Mouse (Mus musculus) layer of hippocampus, postnatal 25 days (tissue): Measurements from ENCODE around the gene Gnai3. TPM values are rescaled to one million over a fixed set of nuclear protein-coding genes. Genes with fewer than 3 reads are reported as not detected.
A peak's percentile ranks its signal among the peaks of the same experiment; 100 is the strongest.

ENCODE experiments used
- DNase-seq, 2 experiments: peaks; one replicate each; pipeline ENCODE4 v3.0.0; 2022; ENCODE audit warnings: mixed read lengths in 2 of 2, low spot score in 1 of 2; ENCODE audit errors: extremely low spot score in 1 of 2
- total RNA-seq, 2 experiments: library from RNA; stranded (reverse); gene quantifications; 2 replicates each; pipeline ENCODE4 v1.2.3; 2021

Gnai3 gene
- total RNA-seq = 10 to 100 TPM; 31.6 to 31.9 TPM

DNA sequence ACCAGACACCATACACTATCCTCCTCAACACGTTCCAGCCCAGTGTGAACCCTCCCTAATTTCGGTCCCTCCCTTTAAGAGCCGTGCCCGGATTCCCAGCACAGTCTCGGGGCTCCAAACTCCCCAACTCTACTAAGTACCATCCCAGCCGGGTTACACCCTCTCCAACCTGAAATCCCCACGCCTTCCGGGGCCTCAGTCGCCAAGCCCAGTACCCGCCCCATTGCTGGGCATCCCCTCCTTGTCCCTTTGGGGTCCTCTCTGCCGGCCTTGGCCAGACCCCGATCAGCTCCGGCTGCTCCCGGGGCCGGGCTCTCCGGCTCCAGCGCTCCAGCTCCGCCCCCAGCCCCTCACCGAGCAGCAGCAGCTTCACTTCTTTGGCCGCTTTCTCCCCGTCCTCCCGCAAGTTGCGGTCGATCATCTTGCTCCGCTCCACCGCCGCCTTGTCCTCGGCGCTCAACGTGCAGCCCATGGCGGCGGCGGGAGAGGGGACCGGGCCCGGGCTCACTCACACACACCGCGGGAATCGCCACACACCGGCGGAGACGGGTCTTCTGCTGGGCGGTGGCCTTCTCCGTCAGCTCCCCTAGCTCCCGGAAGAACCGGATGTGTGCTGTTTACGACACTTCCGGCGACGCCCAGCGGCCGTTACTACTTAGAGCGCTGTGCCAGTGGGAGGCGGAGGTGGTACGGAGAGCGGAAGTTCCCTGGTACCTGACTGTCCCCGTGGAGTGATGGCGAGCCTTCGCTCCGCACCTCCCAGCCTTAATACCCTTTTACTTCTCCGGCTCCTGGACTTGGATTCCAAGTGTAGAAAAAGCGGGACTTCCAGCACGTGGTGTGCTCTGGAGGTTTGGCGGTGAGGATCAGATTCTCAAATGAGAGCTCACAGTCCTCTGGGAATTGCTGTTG, at the start of gene Gnai3:
Gene Gnai3 (minus strand): TSS at position 613 of the 912 bp plus-strand sequence.
- peak; percentile 82 to 90 for DNase-seq

DNA sequence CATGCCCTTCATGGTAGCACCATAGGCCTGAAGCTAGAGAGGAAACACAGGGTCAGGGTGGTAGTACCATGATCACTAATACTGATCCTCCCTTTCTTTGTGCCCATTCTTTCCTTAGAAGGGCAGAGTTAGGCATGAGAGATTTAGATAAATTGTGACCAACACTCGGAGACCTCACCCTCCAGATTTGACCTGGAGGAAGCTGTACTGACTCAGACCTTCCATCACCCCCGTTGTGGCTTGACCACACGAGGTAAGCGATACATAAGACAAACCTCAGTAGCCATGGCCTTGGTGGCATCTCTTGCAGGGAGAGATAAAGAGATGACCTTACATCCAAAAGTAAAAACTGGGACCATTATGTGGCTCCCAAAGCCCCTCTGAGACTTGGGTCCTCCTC, 49.3 kb upstream of the Gnai3 start:
- no peak for DNase-seq

DNA sequence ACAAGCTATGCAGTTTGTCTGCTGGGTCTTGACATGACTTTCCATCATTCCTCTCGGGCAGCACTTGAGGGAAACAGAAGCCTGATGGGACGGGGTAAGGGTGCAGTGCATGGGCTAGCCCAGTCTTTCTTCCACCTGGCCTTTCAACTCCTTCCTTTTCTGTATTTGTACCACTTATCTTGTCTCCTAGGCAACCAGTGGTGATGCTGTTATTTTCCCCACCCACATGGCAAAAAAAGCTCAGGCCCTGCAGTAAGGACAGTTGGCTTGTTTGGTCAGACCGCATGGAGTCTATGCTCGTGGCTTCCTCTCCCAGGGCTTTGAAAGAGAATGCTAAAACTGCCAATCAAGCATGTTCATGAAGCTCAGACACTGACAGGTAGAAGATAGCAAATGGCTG, 47.7 kb upstream of the Gnai3 start:
- no peak for DNase-seq

DNA sequence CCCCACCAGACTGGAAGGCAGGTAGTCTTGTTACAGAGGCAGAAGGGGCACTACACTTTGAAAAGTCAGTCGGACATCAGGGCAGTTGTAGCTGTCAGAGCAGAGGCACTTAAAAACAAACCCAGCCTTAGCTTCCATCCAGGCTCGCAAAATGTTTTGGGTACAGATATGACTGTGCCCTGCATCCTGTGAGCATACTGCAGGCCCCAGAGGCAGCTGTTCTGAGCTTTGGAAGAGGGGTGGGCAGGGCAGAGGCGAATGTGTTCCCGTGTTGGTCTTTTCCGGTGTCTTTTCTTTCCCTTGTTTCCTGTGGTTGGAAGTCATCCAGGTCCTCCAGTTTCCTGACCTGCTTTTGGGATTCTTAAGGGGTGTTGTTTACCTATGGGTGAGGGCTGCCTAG, 44.0 kb upstream of the Gnai3 start:
- DNase-seq = no peak

DNA sequence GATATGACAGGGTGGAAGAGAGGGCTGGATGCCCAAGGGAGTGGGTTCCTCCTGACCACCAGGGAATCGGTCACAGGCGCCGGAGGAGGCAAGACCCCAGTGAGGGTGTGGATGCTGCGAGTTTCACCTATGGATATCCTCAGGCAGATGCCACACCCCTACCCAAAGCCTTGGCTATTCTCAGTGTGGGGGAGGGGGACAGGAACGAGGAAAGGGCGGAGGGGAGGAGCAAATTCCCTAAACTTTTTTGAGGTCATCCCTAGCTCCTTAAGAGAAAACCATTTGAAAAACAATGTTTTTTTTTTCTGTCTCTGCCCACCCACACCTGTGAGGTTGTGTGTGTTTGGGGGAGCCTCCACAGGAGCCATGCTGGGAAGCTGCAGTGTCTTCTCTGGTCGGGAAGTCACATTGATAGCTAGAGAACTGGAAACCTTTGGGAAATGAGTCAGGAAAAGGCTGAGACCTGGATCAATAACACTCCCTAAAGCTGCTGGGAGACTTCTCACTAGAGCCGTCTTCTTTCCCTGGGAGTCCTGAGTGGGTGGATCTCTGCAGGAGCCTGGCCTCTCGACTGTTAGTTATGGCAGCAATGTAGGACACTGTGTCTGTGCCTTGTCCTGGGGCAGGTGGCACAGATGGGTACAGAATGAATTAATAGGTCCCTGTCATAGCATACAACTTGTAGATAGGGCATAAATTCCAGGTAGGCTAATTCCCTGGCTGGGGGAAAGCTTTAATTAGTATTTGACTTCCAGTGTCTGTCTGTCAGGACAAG, 43.0 kb upstream of the Gnai3 start:
- peak in 1 of 2 experiments; percentile 5 for DNase-seq

DNA sequence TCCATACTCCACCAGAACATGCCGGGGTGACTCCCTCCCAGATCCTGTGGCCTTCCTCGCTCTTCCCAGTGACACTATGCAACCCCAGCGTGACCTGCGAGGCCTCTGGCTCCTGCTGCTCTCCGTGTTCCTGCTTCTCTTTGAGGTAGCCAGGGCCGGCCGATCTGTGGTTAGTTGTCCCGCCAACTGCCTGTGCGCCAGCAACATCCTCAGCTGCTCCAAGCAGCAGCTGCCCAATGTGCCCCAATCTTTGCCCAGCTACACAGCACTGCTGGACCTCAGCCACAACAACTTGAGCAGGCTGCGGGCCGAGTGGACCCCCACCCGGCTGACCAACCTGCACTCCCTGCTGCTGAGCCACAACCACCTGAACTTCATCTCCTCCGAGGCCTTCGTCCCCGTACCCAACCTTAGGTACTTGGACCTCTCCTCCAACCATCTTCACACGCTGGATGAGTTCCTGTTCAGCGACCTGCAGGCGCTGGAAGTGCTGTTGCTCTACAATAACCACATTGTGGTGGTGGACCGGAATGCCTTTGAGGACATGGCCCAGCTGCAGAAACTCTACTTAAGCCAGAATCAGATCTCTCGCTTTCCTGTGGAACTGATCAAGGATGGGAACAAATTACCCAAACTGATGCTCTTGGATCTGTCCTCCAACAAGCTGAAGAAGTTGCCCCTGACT, 41.3 kb upstream of the Gnai3 start:
- DNase-seq = peak in 1 of 2 experiments; percentile 7

DNA sequence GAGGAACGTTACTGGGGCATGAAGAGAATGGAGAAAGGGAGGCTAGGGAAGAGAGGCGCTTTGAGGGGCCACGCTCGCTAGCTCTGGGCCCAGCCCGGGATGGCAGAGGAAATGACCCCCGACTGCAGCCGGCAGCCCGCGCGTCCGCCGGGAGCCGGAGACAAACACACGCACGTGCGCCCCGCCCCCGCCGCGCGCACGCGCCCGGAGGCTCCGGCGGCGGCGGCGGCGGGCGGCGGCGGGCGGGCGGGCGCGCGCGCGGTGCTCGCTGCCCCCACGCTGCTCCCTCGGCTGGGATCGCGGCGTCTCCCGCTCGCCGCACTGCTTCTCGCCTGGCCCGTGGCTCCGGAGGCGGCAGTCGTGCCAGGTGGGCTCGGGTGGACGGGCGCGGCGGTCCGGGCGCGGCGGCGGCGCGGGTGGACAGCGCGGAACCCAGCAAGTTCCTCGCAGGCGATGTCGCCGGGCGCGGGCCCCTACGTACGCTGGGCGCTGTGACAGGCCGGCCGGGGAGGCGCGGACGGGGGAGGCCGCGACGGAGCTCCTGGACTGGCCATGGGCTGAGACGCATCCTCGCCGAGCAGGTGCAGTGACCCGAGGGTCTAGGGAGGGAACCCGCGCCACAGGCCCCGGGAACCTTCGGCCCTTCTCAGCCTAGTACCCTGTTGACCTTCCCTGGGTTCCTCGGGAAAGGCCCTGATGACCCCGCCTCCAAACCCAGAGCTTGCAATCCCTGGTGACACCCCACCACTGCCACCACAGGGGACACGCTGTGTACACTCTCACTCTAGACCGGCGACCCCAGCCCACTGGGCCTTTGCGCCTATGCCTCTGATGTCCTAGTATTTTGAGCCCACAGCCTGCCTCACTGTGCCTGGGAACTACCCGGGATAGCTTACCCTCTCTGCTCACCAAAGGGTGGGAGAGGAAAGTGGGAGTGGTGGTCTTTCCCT, 40.4 kb upstream of the Gnai3 start, which contains the start of gene Amigo1:
Gene Amigo1 (plus strand): TSS at position 238 of the 950 bp plus-strand sequence.
- peak in 1 of 2 experiments; percentile 44 for DNase-seq

DNA sequence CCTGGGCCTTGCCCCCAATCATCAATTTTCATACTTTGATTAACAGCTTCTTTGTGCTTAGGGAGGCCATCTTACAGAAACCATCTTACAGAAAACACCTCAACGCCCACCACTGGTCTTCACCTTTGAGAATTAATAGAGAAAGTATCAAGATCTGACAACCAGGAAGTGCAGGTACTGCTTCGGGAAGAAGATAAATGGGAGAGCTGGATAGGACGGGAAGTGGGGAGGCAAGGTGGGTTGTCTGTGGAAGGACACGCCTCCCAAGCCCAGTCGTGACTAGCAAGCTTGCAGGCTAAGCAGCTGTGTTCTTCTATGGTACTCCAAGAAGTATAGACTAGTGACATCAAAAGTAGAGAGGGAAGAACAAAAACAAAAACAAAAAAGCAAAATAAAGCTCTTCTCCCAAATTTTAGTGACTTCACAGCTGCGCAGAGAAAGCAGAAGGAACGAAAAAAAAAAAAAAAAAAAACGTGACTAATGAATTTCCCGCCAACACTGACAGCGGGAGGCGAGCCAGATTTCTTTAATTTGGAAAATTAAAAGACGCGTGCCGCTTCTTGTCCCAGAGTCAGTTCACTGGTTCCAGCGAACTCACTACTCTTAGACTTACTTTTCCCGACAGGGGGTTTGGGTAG, 39.6 kb upstream of the Gnai3 start:
- DNase-seq = no peak

DNA sequence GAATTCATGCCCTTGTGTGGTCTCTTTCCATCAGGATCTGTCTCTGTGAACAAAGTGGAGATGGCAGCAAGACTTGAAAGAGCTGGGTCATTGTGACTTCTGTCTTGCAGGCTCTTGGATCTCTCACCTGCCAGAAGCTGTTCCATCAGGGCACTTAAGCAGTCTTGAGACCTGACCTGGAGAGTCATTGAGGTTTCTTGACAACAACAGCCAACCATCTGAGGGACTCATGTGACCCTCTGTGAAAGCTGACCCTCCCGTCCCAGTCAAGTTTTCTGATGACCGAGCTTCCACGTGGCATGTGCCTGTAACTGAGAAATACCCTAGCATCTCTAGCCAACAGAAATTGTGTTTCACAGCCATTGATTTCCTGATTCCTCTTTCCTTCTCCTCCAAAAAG, 38.8 kb upstream of the Gnai3 start:
- no peak for DNase-seq

DNA sequence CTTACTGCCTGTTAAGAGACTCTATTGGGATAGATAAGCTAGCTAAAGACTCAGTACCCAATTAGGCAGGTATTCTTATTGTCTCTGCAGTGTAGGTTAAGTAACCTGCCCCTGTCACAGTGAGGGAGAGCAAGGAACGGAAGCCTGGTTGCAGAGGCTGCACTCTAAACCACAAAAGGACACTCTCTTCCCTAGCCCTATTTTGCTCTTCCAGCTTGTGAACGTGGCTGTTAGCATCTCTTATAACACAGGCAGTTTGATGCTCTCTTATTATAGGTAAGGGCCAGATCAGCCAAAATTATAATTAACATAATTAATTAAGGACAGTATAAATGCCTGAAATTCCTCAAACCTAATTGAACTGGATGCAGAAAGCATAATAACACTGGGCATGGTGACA, 34.6 kb upstream of the Gnai3 start:
- no peak for DNase-seq

DNA sequence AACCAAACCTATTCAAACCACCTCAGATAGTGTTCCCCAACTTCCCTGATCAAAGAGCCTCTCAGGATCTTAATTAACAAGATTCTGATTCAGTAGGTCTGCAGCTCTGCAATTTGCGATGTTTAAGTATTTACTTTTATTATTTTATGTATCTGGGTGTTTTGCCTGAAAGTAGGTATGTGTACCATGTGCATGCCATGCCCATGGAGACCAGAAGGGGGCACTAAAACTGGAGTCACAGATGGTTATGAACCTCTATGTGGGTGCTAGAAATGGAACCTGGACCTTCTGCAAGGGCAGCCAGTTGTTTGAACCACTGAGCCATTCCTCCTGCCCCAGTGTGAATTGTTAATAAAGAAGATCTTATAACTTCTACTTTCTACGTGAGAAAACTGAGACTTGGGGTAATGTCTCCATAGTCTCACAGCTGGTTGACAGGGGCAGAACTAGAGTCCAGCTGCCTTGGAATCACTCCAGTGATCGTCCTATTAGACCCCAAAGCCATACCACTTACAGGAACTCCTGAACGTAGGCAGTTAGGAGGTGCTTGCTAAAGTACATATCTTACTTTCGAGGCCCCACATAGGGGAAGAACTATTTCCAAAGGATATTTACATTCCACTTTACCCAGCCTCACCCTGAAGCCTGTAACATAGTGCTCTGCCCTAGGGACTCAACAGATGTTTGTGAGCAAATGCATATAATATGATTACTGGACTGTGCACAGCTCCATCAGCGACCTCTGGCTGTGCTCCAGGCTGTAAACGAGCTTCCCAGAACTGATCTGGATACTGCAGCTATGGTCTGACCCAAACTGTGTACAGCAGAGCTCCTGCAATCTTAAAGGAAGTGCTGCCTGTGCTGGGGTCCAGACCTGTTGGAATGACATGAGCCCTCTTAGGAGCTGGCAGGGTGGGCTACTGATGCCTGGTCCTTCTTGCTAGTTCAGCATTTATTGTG, 33.1 kb upstream of the Gnai3 start:
- DNase-seq = no peak

DNA sequence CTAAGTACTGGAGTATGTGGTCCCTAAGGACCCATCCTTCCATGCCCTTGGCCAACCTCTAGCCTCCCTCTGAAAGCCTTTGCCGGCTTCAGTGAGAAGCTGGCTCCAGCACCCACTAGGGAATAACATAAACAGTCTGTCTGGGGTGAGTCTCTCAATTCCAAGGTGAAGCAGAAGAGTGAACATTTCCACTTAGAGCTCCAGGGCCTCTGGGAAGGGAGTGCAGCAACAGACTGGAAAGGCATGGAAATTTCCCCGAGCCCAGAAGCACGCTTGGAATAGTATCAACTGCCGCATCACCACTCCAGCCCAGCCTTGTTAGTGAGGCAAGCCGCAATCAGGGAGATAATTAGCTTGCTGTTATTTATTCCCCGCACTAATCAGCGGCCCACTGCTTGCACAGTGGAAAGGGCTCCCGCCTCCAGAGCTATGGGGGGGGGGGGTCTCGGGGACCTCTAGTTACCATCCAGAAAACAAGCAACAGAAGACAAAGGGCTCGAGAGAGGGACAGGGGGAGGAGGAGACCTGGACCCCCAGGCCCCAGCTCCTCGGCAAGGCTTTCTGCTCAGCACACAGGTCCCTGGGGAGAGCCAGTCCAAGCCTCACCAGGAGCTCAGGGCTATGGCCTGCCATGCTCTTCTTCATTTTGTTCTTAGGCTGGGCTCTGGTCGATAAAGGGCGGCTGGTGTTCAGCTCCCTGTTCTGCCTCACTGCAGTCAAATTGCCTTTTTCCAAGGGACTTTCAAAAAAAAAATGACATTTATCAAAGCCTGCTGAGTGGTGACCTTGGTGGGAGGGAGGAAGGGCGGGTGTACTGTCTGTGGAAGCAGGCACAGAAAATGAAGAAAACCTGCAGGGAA, 29.0 kb upstream of the Gnai3 start:
- DNase-seq = peak; percentile 51 to 68

DNA sequence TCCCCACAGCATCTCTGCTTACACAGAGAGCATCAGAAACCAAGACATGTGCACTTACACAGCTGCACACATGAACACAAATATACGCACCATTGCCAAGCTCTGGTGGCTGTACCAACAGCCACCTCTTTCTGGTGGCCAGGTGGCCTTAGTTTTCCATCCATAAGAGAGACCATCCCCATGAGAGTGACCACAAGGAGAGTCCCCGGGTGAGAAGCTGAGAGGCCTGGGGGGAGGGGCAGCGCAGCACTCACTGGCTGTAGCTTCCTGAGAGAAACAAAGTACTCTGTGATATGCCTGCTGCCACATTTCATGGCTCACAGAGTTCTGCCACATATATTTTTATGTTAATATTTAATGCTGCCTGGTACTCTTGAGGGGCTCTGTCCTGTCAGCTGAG, 23.3 kb upstream of the Gnai3 start:
- no peak for DNase-seq

DNA sequence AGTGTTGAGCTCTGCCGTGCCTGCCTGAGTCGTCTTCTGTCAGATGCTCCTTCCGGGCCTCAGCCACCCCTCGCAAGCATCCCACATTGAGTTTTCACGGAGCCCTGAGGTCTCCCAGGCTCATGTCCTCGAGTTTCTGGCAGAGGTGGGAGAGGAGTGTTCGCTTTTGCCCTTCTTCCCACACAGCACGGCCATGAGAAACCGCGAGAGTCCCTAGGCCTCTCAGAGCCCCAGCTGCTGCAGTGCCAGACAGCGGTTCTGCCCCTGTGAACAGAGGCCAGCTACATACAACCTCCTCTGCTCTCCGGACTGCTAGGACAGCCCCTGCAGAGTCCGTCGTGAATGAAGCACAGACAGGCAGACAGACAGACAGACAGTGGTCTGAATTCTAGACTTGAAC, 21.6 kb upstream of the Gnai3 start:
- peak in 1 of 2 experiments; percentile 6 for DNase-seq

DNA sequence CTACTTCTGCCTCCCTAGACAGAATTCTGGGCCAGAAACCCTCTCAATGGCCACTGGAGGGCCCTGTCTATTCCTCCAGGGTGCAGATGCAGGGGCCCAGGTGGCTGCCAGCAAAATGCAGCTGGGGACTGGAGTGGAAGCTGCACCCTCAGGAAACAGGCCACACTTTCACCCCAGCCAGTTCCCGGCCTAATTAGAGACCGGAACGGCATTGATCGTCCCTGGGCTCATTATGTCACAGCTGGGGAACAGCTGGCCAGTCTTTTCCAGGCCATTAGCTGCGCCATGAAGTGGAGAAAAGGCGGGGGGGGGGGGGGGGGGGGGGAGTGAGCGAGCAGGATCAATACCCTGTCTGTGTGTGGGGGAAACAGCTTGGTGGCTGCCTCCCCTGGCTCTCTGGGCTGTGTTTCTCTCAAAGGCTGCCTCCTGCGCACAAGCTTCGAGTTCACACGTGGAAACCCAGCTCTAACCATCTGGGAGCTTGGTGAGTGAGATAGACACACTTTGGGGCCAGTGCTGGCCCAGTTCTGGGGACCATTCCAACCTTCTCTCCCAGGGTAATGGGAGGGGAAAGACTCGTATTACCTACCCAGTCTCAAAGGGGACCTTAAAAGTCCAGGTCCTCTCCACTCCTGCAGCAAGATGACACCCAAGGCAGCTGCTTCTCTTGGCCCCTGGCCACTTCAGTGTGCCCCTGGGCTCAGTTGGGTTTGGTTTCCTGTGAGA, 20.7 kb upstream of the Gnai3 start:
- DNase-seq = peak; percentile 21 to 34

DNA sequence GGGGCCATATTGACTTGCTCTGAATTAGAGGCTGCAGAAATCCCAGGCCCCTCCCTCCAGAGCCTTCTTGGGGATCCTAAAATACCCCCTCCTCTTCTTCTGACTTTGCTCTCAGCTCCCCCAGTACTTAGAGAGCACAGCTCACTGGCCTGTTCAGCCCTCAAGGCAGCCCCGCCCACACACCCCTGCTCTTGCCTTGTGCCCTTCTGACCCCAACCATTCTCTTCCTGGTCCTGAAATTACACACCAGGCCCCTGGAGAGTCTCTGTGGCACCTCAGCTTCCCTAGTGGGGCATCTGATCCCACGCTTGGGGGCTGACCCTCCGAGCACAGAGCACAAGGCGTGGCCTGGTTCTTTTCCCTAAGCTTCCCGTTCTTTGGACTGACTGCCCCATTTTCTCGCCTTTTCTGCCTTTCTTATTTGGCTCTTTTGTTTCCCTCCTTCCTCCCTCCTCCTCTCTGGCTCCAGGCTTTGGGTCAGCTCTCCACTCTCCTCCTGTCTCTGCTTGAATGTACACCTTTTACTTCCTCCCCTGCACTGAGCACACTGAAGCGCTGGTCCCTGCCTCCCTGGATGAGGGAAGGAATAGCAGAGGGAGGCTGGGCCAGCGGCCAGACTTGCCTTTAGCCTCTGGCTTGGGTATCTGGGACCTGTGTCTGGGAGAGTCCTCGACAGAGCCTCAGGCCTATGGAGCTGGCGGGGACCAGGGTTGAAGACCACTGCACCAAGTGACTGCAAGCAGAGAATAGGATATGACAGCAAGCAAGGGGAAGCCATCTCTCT, 19.8 kb upstream of the Gnai3 start:
- DNase-seq = peak in 1 of 2 experiments; percentile 16
